Comparison of ENCODE assay signal across 8 mouse cellular contexts in genomic region chr5:116485069-116485468, GRCm38 (mm10).
A peak's percentile ranks its signal among the peaks of the same experiment; 100 is the strongest.
DNase-seq lines count a peak whose midpoint lies in the region; ATAC-seq and TF ChIP-seq lines count a peak whose summit lies in the region.

No protein-coding gene starts in this region.

- no peak for TF ChIP-seq CTCF in lung, embryonic 14.5 days (IDR thresholded peaks at IDR 0.05; ENCODE audit: low read depth)

- no peaks in the 10 kb centered on the region for H3K9me3 ChIP-seq in forebrain, embryonic 10.5 days
- no peaks in the 10 kb centered on the region for H3K9me3 ChIP-seq in hindbrain, embryonic 15.5 days
- no peaks in the 10 kb centered on the region for H3K9me3 ChIP-seq in lung, embryonic 14.5 days (ENCODE audit: low read depth, low read length)
- H3K9me3 ChIP-seq in stomach, embryonic 14.5 days (ENCODE audit: control insufficient read depth, low read depth, low read length), result no peaks in the 10 kb centered on the region

- no peak overlapping the region for H3K4me2 ChIP-seq in hindbrain, embryonic 15.5 days
- H3K4me2 ChIP-seq in lung, embryonic 14.5 days, result no peak overlapping the region
- H3K4me2 ChIP-seq in stomach, embryonic 14.5 days (replicated peaks; ENCODE audit: low read depth, low read length), result no peak overlapping the region

- no peaks in the 10 kb centered on the region for H3K36me3 ChIP-seq in forebrain, embryonic 10.5 days (replicated peaks)
- no peaks in the 10 kb centered on the region; the same call in 1 of the 2 replicates for H3K36me3 ChIP-seq in hindbrain, embryonic 15.5 days
- no peaks in the 10 kb centered on the region for H3K36me3 ChIP-seq in lung, embryonic 14.5 days (ENCODE audit: insufficient read depth)
- H3K36me3 ChIP-seq in stomach, embryonic 14.5 days (ENCODE audit: control insufficient read depth, insufficient read depth, low read length), result no peaks in the 10 kb centered on the region

- H3K27ac ChIP-seq in forebrain, embryonic 10.5 days, result no peak overlapping the region
- 0 out of 2 replicates have a peak overlapping the region, but pooled peaks have one; percentile 60 for H3K27ac ChIP-seq in hindbrain, embryonic 15.5 days (replicated peaks)
- H3K27ac ChIP-seq in lung, embryonic 14.5 days (ENCODE audit: low read depth), result no peak overlapping the region
- no peak overlapping the region for H3K27ac ChIP-seq in stomach, embryonic 14.5 days (ENCODE audit: low read length)

- peaks cover 32% of the 10 kb centered on the region for H3K4me1 ChIP-seq in forebrain, embryonic 10.5 days
- H3K4me1 ChIP-seq in hindbrain, embryonic 15.5 days (replicated peaks), result peaks cover 20% of the 10 kb centered on the region
- H3K4me1 ChIP-seq in lung, embryonic 14.5 days (ENCODE audit: insufficient read depth), result peaks cover 4% of the 10 kb centered on the region; the same call in 1 of the 2 replicates
- H3K4me1 ChIP-seq in stomach, embryonic 14.5 days (ENCODE audit: control insufficient read depth, insufficient read depth, low read length), result no peaks in the 10 kb centered on the region

- H3K9ac ChIP-seq in hindbrain, embryonic 15.5 days, result no peak overlapping the region
- no peak overlapping the region for H3K9ac ChIP-seq in lung, embryonic 14.5 days
- no peak overlapping the region for H3K9ac ChIP-seq in stomach, embryonic 14.5 days (replicated peaks; ENCODE audit: low read depth, low read length)

- no peaks in the 10 kb centered on the region for H3K27me3 ChIP-seq in forebrain, embryonic 10.5 days (ENCODE audit: poor library complexity, severe bottlenecking)
- H3K27me3 ChIP-seq in hindbrain, embryonic 15.5 days, result no peaks in the 10 kb centered on the region
- no peaks in the 10 kb centered on the region for H3K27me3 ChIP-seq in lung, embryonic 14.5 days (ENCODE audit: insufficient read depth, low read length)
- H3K27me3 ChIP-seq in stomach, embryonic 14.5 days (ENCODE audit: control insufficient read depth, insufficient read depth, low read length), result no peaks in the 10 kb centered on the region

- peak; percentile 54; the same call in 1 of the 2 replicates for ATAC-seq in hindbrain, embryonic 15.5 days (ENCODE audit: low FRiP score, low read depth)
- ATAC-seq in lung, embryonic 14.5 days (ENCODE audit: insufficient read depth), result peak; percentile 87
- peak; percentile 58; the same call in 1 of the 2 replicates for ATAC-seq in stomach, embryonic 14.5 days (ENCODE audit: insufficient number of reproducible peaks, insufficient read depth, low FRiP score, low read depth)

- DNase-seq in adrenal gland, postnatal 14 days, result peak; percentile 76
- peak; percentile 50 for DNase-seq in forebrain, embryonic 10.5 days (ENCODE audit: extremely low spot score, low spot score)
- DNase-seq in lung, embryonic 14.5 days, result peak; percentile 88
- no peak for DNase-seq in layer of hippocampus, adult 9-11 months
- DNase-seq in gastrocnemius, adult 8-10 months (ENCODE audit: low spot score in 2 of 2), result no peak
- no peak for DNase-seq in right cerebral cortex, postnatal 25 days

- 39% methylated on average over 5 of the region's 5 CpGs for WGBS in forebrain, embryonic 10.5 days
- WGBS in hindbrain, embryonic 15.5 days, result 10% methylated on average over 5 of the region's 5 CpGs
- WGBS in lung, embryonic 14.5 days, result 0% methylated on average over 5 of the region's 5 CpGs
- WGBS in stomach, embryonic 14.5 days, result 10% methylated on average over 5 of the region's 5 CpGs

- H3K4me3 ChIP-seq in forebrain, embryonic 10.5 days, result no peak overlapping the region
- H3K4me3 ChIP-seq in hindbrain, embryonic 15.5 days, result no peak overlapping the region
- H3K4me3 ChIP-seq in lung, embryonic 14.5 days (ENCODE audit: low read depth, low read length), result no peak overlapping the region
- no peak overlapping the region for H3K4me3 ChIP-seq in stomach, embryonic 14.5 days (ENCODE audit: low read depth, low read length)

Comparison
In these comparisons a context has a peak if more than half of its experiments do, and no peak if none do; other contexts are left out.
1. DNase-seq: peak in adrenal gland, postnatal 14 days (single experiment), forebrain, embryonic 10.5 days (single experiment) and lung, embryonic 14.5 days (single experiment); none in layer of hippocampus, adult 9-11 months (single experiment), gastrocnemius, adult 8-10 months (0 of 2) and right cerebral cortex, postnatal 25 days (single experiment).
2. Peak in every context shown above with its lines, with median percentiles within 50 percentile points of each other: ATAC-seq.